Mouse (Mus musculus) liver, embryonic 14.5 days (tissue): Measurements from ENCODE around the gene Rnf186.

Source experiments
- CTCF ChIP-seq: IDR thresholded peaks from 2 replicates; pipeline ENCODE4 v1.5.1; 2016; ENCODE audit warnings: antibody characterized with exemption, low read depth, control low read depth
- EP300 ChIP-seq: IDR thresholded peaks from 2 replicates; pipeline ENCODE4 v1.6.1; 2016; ENCODE audit warnings: antibody characterized with exemption, low read depth

DNA sequence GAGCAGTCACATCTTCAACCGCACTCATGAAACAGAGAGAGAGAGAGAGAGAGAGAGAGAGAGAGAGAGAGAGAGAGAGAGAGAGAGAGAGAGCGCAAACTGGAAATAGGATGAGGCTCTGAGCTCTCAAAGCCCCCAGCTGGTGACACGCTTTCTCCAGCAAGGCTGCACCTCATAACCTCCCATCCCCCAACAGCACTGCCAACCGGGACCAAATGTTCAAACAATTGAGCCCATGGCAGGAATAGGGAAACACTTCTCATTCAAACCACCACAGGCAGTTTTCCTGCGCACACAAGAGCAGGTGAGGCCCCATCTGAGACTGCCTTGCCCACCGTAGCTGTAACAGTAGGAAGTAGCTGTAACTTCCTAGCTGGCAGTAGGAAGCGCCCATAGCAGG lies 25.5 kb upstream of the Rnf186 start:
- TF ChIP-seq CTCF: no peak
- no peak for TF ChIP-seq EP300
